Mouse (Mus musculus): ENCODE measurements around the gene Polrmt. TPM values are rescaled to one million over a fixed set of nuclear protein-coding genes. Genes with fewer than 3 reads are reported as not detected.
"Not testable (repeated sequence)": the region's sequence is repeated elsewhere in the genome, so short reads cannot be mapped to it uniquely, and the experiment has no call there.

The Polrmt gene
- total RNA-seq, 2 experiments from 2014 or later = 29.4 to 33.2 TPM

GRCm38 (mm10) chr10:79778006-79778405 lies 31.6 kb upstream of the Polrmt start:
- no peak for DNase-seq

DNA sequence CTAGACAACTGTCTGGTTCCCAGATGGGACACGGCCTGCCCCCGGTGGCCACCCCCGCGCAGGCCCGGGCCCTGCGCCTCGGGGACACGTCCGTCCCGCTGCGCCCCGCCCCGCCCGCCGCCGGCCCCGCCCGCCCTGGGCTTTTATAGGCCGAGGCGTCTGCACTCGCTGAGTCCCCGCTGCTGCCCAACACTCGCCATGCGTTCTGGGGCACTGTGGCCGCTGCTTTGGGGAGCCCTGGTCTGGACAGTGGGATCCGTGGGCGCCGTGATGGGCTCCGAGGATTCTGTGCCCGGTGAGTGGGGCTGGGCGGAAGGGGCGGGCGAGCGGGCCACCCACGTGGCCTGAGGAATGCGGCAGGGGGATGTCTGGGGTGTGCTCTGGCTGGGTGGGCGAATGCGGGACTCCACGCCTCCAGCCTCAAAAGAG lies 30.7 kb upstream of the Polrmt start, which contains the start of gene Fstl3:
TSS of gene Fstl3 (plus strand) at position 170 of the 429 bp plus-strand sequence.
- no peak for DNase-seq
- intact Hi-C loops (cut with DNase I) = no loop called here

More at GRCm38 (mm10) chr10:79778006-79778405, 31.6 kb upstream of the Polrmt start:
- intact Hi-C loops (cut with DNase I) = no loop called here

GRCm38 (mm10) chr10:79774486-79775279 lies 28.3 kb upstream of the Polrmt start:
- intact Hi-C loops (cut with DNase I) = no loop called here
- no peak for DNase-seq

DNA sequence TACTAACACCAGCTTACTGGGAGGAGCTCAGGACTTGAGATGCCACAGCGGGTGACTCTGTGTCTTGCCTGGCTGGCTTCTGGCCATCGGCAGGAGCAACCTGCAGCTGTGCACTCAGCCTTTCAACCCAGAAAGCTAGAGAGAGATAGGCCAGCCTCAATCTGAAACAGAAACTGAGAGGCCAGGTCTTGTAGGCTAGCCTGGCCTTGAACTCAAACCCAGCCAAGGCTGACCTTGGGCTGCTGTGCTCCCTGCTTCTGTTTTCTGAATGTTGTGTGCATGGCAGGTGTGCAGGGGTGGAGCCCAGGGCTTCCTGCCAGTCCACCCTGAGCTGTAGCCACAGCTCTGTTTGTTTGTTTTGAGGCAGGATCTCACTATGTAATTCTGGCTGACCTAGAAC lies 26.8 kb upstream of the Polrmt start:
- intact Hi-C loops (cut with DNase I) = no loop called here
- DNase-seq = no peak

GRCm38 (mm10) chr10:79772320-79772719 lies 25.9 kb upstream of the Polrmt start:
- intact Hi-C loops (cut with DNase I) = no loop called here
- DNase-seq = no peak

DNA sequence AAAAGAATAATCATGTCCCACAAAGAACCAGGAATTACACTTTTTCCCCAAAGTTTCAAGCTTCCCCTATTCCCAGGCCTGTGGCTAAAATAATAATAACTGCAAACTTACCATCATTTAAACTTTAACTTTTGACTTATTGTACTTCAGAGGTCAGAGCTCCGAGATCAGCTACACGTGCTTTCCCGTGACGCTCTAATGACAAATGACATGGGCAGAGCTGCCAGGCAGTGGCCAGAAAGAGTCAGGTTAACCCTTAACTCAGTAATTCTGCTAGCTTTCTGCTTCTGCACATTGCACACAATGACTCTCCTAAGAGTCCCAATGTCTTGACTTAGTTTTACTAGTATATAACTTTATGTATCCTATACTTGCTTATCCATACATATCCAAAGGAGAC lies 22.9 kb upstream of the Polrmt start:
- no peak for DNase-seq
- intact Hi-C loops (cut with DNase I) = loop anchor here (2.0 kb wide), 1 partner anchor 41 kb away; no protein-coding TSS in a partner anchor

GRCm38 (mm10) chr10:79768400-79768799 lies 22.0 kb upstream of the Polrmt start:
- DNase-seq = peak; percentile 53 to 64
- intact Hi-C loops (cut with DNase I) = loop anchor here (2.0 kb wide), 1 partner anchor 42 kb away; no protein-coding TSS in a partner anchor

DNA sequence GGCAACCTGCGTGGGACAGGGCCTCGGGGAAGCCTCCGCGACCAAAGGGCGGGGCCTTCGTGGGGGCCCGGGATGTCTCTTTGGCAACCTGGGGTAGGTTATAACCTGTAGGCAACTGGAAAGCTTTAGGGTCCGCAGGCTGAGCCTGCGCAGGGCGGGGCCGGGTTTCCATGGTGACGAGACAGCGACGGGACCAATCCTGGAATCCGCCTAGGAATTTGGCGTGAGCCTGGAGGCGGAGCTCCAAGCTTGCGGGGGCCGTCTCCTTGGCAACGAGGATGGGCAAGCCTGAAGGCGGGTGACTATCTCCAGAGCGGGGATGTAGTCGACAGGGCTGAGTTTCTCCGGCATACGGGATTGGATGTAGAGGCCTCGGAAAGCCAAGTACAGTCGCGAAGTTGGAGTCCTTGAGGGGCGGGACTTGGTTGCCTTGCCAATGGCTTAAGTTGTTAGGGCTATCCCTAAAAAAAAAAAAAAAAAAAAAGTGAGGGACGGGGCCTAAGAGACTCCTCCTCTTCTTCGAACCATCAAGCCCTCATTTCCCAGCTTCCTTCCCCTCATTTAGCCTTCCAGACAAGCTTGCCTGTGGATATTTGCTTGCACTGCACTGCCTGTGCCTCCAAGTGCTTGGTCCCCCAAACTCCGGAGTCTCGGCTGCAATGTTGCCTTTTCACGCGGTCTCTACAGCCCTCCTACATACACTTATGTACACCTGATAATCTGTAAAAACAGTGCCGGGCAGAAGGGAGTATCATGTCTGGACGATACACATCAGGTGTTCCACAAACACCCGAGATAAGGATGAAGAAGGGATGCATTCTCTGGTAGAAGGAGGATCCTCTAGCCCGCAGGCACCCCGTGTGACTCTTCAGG lies 21.2 kb upstream of the Polrmt start:
- peak; percentile 80 to 92 for DNase-seq
- intact Hi-C loops (cut with DNase I) = loop anchor here (2.0 kb wide), 1 partner anchor 43 kb away; no protein-coding TSS in a partner anchor

GRCm38 (mm10) chr10:79766508-79767325 lies 20.3 kb upstream of the Polrmt start, which contains the start of gene Rnf126:
TSS of gene Rnf126 (minus strand) at chr10:79766952.
- peak; percentile 99 to 100 for DNase-seq
- intact Hi-C loops (cut with DNase I) = no loop called here

DNA sequence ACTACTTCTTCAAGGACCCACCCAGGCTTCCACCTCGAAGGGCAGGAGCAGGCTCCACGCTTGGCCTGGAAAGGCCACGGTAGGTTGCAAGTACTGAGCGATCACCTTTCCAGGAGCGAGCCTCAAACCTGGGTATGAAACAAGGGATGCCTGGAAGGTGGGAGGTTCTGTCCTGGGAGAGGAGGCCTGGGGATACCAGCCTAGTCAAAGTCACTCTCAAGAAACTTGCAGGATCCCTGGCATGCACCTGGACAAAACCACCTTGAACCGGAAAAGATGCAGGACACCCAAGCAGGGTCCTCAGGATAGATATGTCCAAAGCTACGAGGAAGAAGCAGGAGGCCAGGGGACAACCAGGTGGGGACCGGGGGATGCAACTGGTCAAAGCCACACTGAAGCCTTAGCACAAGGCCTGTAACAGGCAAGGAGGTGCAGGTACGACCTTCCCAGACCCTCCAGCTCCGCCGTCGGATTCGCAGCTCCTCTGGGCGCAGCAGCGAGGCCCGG lies 19.7 kb upstream of the Polrmt start:
- intact Hi-C loops (cut with DNase I) = no loop called here
- DNase-seq = no peak

DNA sequence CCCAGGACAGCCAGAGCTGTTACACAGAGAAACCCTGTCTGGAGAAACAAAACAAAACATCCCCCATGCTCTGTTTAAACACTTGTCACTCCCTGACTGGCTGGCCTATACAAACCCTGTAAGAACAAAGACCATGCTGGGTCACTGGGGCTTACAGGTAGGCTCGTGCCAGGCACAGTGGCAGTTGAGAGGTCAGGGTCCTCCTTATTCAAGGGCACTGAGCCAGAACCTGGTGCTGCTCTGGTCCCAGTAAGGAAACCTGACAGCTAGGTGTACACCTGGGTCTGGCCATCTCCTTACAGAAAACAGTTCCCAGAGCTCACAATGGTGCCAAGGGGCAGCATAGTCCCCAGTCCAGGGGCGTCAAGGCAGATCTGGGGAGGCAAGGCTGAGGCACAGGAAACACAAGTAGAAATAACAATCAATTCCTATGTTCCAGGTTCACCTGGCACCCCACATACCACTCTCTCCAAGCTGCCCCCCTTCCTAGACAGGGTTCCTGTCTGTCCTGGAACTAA lies 18.9 kb upstream of the Polrmt start:
- no peak for DNase-seq
- intact Hi-C loops (cut with DNase I) = no loop called here

DNA sequence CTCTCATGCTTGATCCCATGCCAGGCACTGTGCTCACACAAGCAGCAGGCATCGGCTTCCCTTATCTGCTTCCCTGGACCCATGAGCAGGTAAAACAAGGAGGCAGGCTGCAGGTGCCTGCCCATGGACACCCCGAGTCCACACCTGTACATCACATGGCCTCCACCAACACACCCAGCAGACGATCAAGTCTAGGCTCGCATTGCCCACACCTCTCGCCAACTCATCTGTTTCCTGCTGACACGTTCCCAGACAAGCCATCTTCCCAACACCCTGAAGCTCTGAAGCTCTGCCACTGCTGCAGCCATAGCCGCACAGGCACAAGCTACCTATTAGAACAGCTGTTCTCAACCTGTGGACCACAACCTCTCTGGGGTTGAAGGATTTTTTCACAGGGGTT lies 17.9 kb upstream of the Polrmt start:
- DNase-seq = no peak
- intact Hi-C loops (cut with DNase I) = no loop called here

DNA sequence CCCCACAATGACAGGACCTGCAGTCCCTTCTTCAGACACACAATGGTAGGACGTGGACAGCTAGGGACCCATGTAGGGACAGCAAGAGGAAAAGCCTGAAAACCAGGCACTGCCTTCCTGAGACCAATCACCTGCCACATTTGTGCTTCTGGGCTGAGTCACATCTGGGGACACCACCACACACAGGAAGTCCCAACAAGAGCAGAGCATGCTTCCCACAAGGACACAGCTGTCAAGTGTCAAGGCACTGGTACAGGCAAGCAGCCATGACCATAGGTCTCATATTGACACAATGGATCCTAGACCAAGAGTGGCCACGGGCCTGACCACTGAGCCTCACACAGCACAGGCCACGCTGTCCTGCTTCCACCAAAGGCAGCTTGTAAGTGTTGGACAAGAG lies 16.5 kb upstream of the Polrmt start:
- DNase-seq = no peak
- intact Hi-C loops (cut with DNase I) = no loop called here

- DNase-seq = no peak
- intact Hi-C loops (cut with DNase I) = no loop called here
These were observed 14.3 kb upstream of the Polrmt start for GRCm38 (mm10) chr10:79760603-79761143.

- DNase-seq; intact Hi-C loops (cut with DNase I): not testable (repeated sequence)
These were observed 13.3 kb upstream of the Polrmt start for GRCm38 (mm10) chr10:79759675-79760074.

DNA sequence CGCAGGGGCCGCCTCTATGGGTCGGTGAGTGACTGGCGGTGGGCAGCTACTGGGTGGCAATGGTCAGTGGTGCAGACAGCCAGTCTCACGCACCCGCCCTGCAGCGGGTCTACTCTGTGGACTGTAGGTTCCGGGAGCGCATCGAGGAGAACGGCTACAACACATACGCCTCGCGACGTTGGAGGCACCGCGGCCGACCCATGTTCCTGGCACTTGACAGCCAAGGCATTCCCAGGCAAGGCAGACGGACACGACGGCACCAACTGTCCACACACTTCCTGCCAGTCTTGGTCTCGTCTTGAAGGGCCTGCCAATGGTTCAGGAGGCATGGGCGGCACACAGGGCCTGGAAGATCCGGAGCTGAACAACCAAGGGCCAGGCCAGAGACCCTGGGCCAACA lies 10.3 kb upstream of the Polrmt start:
- intact Hi-C loops (cut with DNase I) = no loop called here

GRCm38 (mm10) chr10:79755854-79756253 lies 9.5 kb upstream of the Polrmt start:
- intact Hi-C loops (cut with DNase I) = no loop called here
- DNase-seq = no peak

More for the DNA sequence above, 10.3 kb upstream of the Polrmt start:
- DNase-seq = no peak

DNA sequence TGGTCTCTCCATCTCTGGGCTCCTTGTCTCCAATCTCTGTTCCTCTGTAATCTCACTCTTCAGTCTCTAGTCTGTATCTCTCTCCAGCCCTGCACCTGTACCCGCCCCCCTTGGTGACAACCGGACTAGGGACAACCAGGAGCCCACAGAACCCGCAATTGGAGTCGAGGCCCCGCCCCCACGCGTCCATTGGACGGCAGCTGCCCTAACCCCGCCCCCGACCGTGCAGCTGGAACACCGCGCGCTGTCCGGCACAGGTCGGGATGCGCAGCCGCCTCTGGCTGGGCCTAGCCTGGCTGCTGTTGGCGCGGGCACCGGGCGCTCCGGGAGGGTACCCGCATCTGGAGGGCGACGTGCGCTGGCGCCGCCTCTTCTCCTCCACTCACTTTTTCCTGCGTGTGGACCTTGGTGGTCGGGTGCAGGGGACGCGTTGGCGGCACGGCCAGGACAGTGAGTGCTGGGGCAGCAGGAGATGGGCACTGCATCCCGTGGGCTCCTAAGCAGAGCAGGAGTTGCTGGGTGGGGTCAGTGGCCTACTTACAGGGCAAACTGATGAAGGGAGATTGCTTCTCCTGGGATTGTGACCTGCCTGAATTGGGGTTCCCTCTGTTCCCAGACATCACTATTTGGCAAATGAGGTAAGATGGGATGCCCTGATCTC lies 8.6 kb upstream of the Polrmt start, which contains the start of gene Fgf22:
TSS of gene Fgf22 (plus strand) at position 221 of the 661 bp plus-strand sequence.
- DNase-seq = peak in 1 of 2 experiments; percentile 63
- intact Hi-C loops (cut with DNase I) = no loop called here

GRCm38 (mm10) chr10:79748496-79748895 lies 2.1 kb upstream of the Polrmt start:
- intact Hi-C loops (cut with DNase I) = no loop called here

More at GRCm38 (mm10) chr10:79748496-79748895, 2.1 kb upstream of the Polrmt start:
- DNase-seq = no peak
